Mouse (Mus musculus) testis, adult 10 weeks (tissue): ENCODE measurements around the gene Serpina1b. TPM values are rescaled to one million over a fixed set of nuclear protein-coding genes. Genes with fewer than 3 reads are reported as not detected.

ENCODE experiments used
- polyA plus RNA-seq: library from polyadenylated mRNA; stranded (reverse); fragments of 350-450 nt; fragmentation: Illumina TruSeq; extraction: RNeasy Lipid Tissue Mini Kit (QIAGEN cat#74804); gene quantifications from one replicate; pipeline ENCODE4 v1.2.3, GENCODE M21; 2014; ENCODE audit warnings: low read depth, low replicate concordance

Serpina1b gene
- 0.32 TPM for polyA plus RNA-seq

GRCm38 (mm10) chr12:103830273-103830672 lies at the start of gene Serpina1b:
Gene Serpina1b, minus strand, starts transcription at chr12:103830373.

DNA sequence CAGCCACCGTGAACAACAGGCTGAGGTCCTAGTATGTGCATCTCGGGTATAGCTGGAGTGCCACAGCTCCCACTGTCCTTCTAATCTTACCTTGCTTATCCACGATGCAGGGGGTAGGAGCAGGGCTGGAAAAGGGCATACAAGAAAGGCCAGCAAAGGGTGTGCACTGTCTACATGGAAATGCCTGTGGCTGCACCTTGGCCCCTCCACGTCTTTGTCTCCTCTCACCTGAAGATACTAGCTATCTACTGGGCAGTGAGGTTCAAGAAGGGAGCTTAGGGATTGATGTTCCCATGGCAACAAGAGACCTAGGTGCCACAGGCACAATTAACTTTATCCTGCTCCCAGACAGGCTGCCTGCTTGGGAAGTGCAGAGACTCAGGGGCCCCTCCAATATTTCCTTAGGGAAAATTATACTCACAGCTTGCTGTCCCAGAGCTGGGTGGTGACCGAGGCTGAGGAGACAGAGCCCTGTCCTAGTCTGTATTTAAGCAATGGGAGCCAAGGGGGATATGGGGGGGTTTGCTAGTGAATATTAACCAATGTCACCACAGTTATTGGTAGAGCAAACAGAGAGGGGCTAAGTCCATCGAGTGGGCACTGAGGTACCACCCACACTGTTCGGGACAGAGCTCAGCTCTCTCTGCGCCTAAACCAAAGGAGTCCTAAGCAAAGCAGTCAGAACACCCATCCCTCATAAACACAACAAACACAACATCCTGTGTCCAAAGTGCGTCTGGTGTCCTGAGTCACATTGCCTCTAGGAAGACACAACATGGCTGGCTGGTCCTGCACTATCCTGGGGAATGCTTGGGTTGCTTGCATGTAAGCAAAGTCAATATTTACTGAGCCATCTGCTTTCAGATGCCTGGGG lies 33.2 kb upstream of the Serpina1b start, which contains the start of gene Serpina1a:
Gene Serpina1a (minus strand): TSS at position 462 of the 874 bp plus-strand sequence.

GRCm38 (mm10) chr12:103773246-103773851 lies 56.8 kb downstream of the Serpina1b start, which contains the start of gene Serpina1d:
Gene Serpina1d, minus strand, starts transcription at chr12:103773592.

GRCm38 (mm10) chr12:103695429-103695828 lies 134.7 kb downstream of the Serpina1b start, which contains the start of gene Serpina1f:
Gene Serpina1f, minus strand, starts transcription at chr12:103695529.

Other genes with a start within 250 kb of the Serpina1b start
- not detected for gene Serpina10, start 198.9 kb downstream of the Serpina1b start, polyA plus RNA-seq
- gene Serpina6, start 173.2 kb downstream of the Serpina1b start, polyA plus RNA-seq = 0.13 TPM
- gene Serpina16, start 154.2 kb downstream of the Serpina1b start, polyA plus RNA-seq = 3.0 TPM
- 3.1 TPM for gene Serpina1f, start 134.8 kb downstream of the Serpina1b start, polyA plus RNA-seq
- 0.64 TPM for gene Serpina1d, start 56.8 kb downstream of the Serpina1b start, polyA plus RNA-seq
- gene Serpina1a, start 33.2 kb upstream of the Serpina1b start, polyA plus RNA-seq = 1.4 TPM
- gene Serpina1c, start 74.5 kb upstream of the Serpina1b start, polyA plus RNA-seq = not detected
- gene Serpina1e, start 128.6 kb upstream of the Serpina1b start, polyA plus RNA-seq = 0.50 TPM
- gene Serpina11, start 159.6 kb upstream of the Serpina1b start, polyA plus RNA-seq = not detected
- 0.25 TPM for gene Serpina9, start 183.4 kb upstream of the Serpina1b start, polyA plus RNA-seq
- gene Serpina12, start 214.1 kb upstream of the Serpina1b start, polyA plus RNA-seq = not detected